Mouse (Mus musculus): ENCODE data around the gene Marf1.

Marf1 gene

DNA sequence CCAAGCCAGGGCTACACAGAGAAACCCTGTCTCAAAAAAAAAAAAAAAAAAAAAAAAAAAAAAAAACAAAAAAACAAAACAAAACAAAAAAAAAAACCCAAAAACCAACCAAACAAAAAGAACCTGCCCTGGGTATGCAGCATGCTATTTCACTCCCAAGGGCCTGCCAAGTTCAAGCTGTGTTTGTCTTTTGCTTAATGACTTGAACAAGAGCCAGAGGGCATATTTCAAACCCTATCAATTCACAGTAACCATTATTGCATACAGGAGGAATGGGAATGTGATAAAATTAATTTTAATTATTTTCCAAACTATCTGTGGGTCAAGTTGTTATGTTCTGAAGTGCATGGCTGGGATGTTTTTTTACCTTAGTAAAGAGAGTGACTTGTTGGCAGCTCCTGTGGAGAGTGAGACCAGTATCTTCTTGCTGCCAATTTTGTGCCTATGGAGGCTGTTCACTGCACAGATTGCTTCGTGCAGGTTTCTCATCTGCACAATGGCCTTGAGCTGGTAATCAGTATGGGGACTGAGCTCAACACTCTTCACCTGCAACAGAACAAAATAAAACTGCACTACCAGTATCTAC, 25.1 kb downstream of the Marf1 start:
- DNase-seq (ENCODE audit: extremely low read depth, low read depth, low spot score): no peak

- DNase-seq (ENCODE audit: extremely low read depth, low read depth, low spot score): no peak
Measured at GRCm38 (mm10) chr16:14135014-14135413, 28.1 kb downstream of the Marf1 start.

- DNase-seq (ENCODE audit: extremely low read depth, low read depth, low spot score): no peak
Measured at GRCm38 (mm10) chr16:14131838-14132237, 31.3 kb downstream of the Marf1 start.

DNA sequence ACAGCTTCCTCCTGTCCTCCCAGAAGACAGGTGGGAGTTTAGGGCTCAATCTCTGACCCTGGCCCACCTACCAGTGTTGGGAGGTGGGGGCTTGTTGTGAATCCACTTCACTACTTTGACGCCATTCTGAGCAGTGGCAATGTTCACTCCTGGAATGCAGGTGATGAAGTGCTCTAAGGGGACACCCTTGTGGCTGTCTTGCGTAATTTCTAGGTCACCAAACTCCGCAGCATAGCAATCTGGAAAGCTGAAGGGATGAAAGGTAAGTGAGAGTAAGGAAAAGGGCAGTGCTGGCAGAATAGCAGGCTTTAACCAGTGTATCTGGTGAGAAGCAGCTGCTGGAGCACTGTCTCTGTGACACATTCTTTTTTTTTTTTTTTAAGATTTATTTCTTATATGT, 31.8 kb downstream of the Marf1 start:
- DNase-seq (ENCODE audit: extremely low read depth, low read depth, low spot score): no peak

DNA sequence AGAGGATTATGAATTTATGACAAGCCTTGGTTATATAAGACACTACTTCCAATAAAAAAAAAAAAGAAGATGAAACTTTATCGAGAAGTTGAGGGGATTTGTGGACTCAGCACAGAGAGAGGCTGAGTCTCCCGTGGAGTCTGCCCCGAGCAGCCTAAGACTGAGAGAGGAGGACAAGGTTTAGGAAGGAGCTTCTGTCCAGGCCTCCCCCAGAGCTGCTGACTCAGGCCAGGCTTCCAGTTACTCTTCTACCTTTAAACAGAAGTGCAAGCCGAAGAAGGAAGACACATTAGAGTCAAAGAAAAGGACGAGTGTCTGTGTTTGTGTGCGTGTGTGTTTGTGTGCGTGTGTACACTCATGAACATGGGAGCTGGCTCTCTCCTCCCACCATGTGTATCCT, 32.4 kb downstream of the Marf1 start:
- DNase-seq (ENCODE audit: extremely low read depth, low read depth, low spot score): no peak

DNA sequence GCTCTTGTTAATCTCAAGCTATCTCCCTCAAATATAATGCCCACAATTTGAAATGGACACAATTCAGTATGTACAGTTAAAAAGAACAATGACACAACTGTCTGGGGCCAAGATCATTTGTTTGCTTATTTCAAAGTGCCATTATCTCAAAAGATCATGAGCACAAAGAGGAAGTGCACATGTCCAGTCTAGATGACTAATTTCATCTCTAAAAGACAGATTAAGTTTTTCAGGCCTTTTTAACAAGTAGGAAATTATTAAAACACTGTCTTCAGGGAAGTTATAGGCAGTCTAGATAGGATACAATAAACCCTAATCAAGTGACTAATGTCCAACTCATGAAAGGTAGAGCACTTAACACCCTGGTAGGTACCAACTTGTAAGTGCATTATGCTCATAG, 34.2 kb downstream of the Marf1 start:
- no peak for DNase-seq (ENCODE audit: extremely low read depth, low read depth, low spot score)

- DNase-seq (ENCODE audit: extremely low read depth, low read depth, low spot score): no peak
Measured at GRCm38 (mm10) chr16:14125253-14125652, 37.9 kb downstream of the Marf1 start.

DNA sequence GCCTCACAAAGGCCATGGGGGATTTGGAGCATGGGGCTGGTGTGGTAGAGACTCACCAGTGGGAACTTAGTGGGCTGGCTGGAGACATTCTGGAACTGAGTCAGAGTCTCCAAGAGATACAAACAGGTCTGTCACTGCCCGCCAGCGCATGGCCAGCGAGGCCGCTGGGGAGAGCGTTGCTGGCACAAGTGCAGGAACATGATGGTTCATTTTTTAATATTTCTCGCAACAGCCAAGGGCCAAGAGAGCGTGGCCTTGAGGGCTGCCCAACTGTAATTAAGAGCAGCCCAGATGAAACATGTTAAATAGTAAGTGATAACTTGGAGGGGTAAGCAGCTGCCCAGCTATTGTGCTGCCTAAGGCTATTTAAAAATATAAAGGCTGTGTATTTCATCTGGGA, 38.4 kb downstream of the Marf1 start:
- no peak for DNase-seq (ENCODE audit: extremely low read depth, low read depth, low spot score)

- DNase-seq (ENCODE audit: extremely low read depth, low read depth, low spot score): no peak
Measured at GRCm38 (mm10) chr16:14123901-14124300, 39.2 kb downstream of the Marf1 start.

DNA sequence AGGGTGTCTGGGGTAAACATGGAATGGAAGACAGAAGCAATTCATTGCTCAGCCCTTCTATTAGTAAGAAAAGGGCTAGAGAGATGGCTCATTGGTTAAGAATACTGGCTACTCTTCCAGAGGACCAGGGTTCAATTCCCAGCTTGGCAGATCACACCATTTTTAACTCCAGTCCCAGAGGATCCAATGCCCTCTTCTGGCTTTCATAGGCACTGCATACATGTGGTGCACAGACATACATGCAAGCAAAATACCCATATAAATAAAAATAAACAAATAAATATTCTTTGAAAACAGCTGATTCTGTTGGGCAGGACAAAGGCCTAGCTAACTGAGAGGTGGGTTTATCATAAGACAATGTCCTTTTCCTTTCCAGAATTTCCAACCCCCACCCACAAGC, 40.6 kb downstream of the Marf1 start:
- no peak for DNase-seq (ENCODE audit: extremely low read depth, low read depth, low spot score)

- no peak for DNase-seq (ENCODE audit: extremely low read depth, low read depth, low spot score)
Measured at GRCm38 (mm10) chr16:14121563-14121962, 41.6 kb downstream of the Marf1 start.

- DNase-seq (ENCODE audit: extremely low read depth, low read depth, low spot score): no peak
Measured at GRCm38 (mm10) chr16:14120941-14121340, 42.2 kb downstream of the Marf1 start.

DNA sequence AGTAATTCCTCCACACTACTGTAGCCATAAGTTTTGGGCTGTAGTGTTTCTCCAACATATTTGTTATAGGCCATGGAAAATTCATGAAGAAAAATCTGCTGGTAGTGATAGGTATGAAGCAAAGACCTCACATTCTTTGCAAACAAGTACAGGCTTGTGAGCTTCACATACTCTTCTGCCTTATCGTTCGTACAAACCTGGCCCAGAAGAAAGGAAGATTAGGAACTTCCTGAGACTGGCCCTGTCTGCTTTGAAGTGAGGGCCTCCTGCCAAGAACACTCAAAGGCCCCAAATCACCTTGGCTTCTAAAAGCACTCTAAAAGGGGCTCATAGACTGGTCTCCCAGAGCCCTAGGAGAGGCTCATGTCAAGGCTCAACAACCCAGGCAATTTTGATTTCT, 45.9 kb downstream of the Marf1 start:
- no peak for DNase-seq (ENCODE audit: extremely low read depth, low read depth, low spot score)

DNA sequence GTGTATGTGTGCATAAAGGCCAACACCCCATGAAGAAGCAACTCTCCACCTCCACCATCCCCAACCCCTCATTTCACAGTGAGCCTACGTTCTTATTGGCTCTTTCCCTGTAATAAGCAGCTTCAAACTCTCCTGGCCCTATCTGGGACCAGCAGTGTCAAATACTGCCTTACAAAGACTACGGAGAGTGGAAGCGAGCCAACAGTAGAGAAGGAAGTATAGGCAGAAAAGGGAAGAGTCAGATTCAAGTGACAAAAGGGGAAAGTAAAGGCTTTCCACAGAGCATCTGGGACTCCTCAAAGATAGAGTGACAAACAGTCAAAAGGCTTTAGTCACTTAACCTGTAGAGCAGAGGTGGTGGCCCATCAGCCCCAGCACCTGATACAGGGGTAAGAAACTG, 50.4 kb downstream of the Marf1 start:
- DNase-seq (ENCODE audit: extremely low read depth, low read depth, low spot score): no peak

- no peak for DNase-seq (ENCODE audit: extremely low read depth, low read depth, low spot score)
Measured at GRCm38 (mm10) chr16:14112133-14112532, 51.0 kb downstream of the Marf1 start.

GRCm38 (mm10) chr16:14110922-14111321, 52.2 kb downstream of the Marf1 start:
- DNase-seq (ENCODE audit: extremely low read depth, low read depth, low spot score): no peak

DNA sequence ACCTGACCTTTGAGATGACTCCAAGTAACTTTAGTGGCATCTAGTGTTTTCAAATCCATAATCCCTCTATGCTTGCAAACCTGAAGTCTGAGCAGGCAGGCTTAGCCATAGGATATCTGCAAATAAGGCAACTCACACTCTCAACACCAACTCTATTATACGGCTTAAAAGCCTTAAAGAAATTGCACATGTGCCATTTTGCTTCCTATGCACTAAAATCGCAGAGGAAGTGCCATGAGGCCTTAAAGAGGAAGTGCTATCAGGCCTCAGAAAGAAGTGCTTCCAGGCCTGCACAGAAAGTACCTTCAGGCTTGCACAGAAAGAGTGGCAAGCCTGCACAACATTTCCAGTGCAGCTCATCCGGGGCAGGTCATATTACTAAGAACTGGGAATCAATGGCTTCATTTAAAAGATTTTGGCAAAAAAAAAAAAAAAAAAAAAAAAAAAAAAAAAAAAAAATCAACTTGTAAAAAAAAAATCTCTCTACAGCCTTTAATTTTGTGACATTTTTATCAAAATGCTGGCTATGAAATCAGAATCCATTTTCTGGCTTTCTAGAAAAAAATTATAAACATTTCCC, 53.4 kb downstream of the Marf1 start:
- no peak for DNase-seq (ENCODE audit: extremely low read depth, low read depth, low spot score)

GRCm38 (mm10) chr16:14105891-14106290, 57.3 kb downstream of the Marf1 start:
- no peak for DNase-seq (ENCODE audit: extremely low read depth, low read depth, low spot score)

GRCm38 (mm10) chr16:14091771-14092170, 71.4 kb downstream of the Marf1 start:
- no peak for DNase-seq (ENCODE audit: extremely low read depth, low read depth, low spot score)

GRCm38 (mm10) chr16:14089296-14089695, 73.9 kb downstream of the Marf1 start:
- no peak for DNase-seq (ENCODE audit: extremely low read depth, low read depth, low spot score)

DNA sequence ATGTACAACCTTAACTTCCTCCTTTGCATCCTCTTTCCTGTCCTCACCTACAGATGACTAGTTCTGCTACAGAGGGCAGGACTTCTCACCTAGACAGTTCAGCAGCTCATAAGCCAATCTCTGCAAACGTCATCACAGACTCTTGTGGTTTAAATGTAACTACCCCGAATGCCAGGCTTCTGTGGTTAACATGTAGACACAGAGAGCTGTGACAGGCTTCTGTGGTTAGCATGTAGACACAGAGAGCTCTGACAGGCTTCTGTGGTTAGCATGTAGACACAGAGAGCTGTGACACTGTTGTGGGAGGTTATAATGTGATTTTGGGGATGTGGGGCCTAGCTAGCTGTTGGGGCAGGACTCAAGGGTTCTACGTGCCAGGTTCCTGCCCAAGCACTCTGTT, 74.9 kb downstream of the Marf1 start:
- no peak for DNase-seq (ENCODE audit: extremely low read depth, low read depth, low spot score)

DNA sequence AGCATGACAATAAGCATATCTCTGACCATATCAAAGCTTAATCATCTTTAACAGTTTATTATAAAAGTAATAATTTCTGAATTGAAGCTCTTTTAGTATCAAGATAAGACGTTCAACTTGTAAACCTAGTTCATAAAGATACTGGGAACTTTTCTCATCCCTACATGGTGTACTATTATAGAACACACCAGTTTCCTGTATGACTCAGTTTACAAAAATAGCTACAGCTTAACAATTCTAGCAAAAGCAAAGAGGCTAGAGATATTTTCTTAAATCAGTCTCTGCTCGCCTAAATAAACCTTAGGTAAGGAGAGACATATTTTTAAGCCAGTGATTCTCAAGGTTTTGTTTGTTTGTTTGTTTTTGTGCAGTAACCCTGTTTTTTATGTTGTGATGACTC, 80.2 kb downstream of the Marf1 start:
- DNase-seq (ENCODE audit: extremely low read depth, low read depth, low spot score): no peak

GRCm38 (mm10) chr16:14070471-14071169, 92.5 kb downstream of the Marf1 start:
- DNase-seq (ENCODE audit: extremely low read depth, low read depth, low spot score): no peak

All from fat pad, adult 2 months (tissue).